Mouse (Mus musculus) heart, adult 2 months (tissue): Measurements from ENCODE around the gene Fars2. TPM values are rescaled to one million over a fixed set of nuclear protein-coding genes. Genes with fewer than 3 reads are reported as not detected.

Source experiments
- DNase-seq, 2 experiments: peaks; one replicate each; pipeline ENCODE4 v3.0.0; 2021
- H3K27ac ChIP-seq: fragments of 200-600 bp; 2 replicates; pipeline ENCODE4 v1.8.1; 2022
- H3K27me3 ChIP-seq: fragments of 200-500 bp; 2 replicates; pipeline ENCODE4 v1.6.1; 2012; ENCODE audit warnings: mild to moderate bottlenecking, low read length, inconsistent platforms, mixed read lengths; ENCODE audit not compliant: control insufficient read depth, insufficient read depth
- H3K36me3 ChIP-seq: fragments of 200-500 bp; 2 replicates; pipeline ENCODE4 v1.6.1; 2012; ENCODE audit warnings: low read length, inconsistent platforms; ENCODE audit not compliant: control insufficient read depth, insufficient read depth
- H3K4me1 ChIP-seq: fragments of 200-500 bp; 2 replicates; pipeline ENCODE4 v1.6.1; 2011; ENCODE audit warnings: low read length; ENCODE audit not compliant: control insufficient read depth, insufficient read depth
- H3K4me3 ChIP-seq: fragments of 200-600 bp; 2 replicates; pipeline ENCODE4 v1.8.1; 2022
- H3K79me2 ChIP-seq: fragments of 200-500 bp; replicated peaks from 2 replicates; pipeline ENCODE4 v1.6.1; 2012; ENCODE audit warnings: mild to moderate bottlenecking, inconsistent platforms, low read length, moderate library complexity, mixed read lengths; ENCODE audit not compliant: control insufficient read depth, insufficient read depth
- H3K9ac ChIP-seq: fragments of 200-500 bp; 2 replicates; pipeline ENCODE4 v1.6.1; 2012; ENCODE audit warnings: low read depth, mild to moderate bottlenecking, control low read depth, inconsistent platforms, low read length, mixed read lengths
- CTCF ChIP-seq: fragments of 200-600 bp; IDR thresholded peaks from 2 replicates; pipeline ENCODE4 v1.8.1; 2022; ENCODE audit warnings: antibody characterized with exemption, mild to moderate bottlenecking, moderate library complexity
- EP300 ChIP-seq: fragments of 200-500 bp; IDR thresholded peaks from 2 replicates; pipeline ENCODE4 v1.6.1; 2011; ENCODE audit warnings: low read depth, low read length, control low read depth; ENCODE audit not compliant: insufficient read depth
- POLR2A ChIP-seq: fragments of 200-500 bp; IDR thresholded peaks from 2 replicates; pipeline ENCODE4 v1.6.1; 2011; ENCODE audit warnings: mild to moderate bottlenecking, low read depth, low read length, control low read depth; ENCODE audit not compliant: insufficient read depth
- WGBS: fragments of 180-500 bp; shearing (Covaris S2); methylation state at CpG from one replicate; pipeline ENCODE4 v1.1.7; 2018; 5-methylcytosine and 5-hydroxymethylcytosine counted together
- intact Hi-C: fragments of 180-260 bp; cut with DNase I; formaldehyde crosslinking; loops from one replicate; pipeline ENCODE4 v1.15.1; 2025
- polyA plus RNA-seq: library from polyadenylated mRNA; depleted of rRNA; stranded (reverse); fragments of >200 nt; gene quantifications from 2 replicates; pipeline ENCODE4 v1.2.3, GENCODE M21; 2012
- total RNA-seq, 2 experiments: library from RNA; stranded (reverse); gene quantifications; 2 replicates each; pipeline ENCODE4 v1.2.3; 2021

The Fars2 gene
- total and polyA plus RNA-seq, 3 experiments: 73.3 to 85.7 (median 77.7) TPM

GRCm38 (mm10) chr13:36486756-36487155 is 369.5 kb downstream of the Fars2 start:
- H3K79me2 ChIP-seq: no peaks in the 10 kb centered on the region
- peaks cover 2% of the 10 kb centered on the region; the same call in 1 of the 2 replicates for H3K4me1 ChIP-seq
- peaks cover 1% of the 10 kb centered on the region; the same call in 1 of the 2 replicates for H3K36me3 ChIP-seq
- H3K27me3 ChIP-seq: no peaks in the 10 kb centered on the region
- no peak for DNase-seq
- H3K4me3 ChIP-seq: no peak overlapping the region
- H3K9ac ChIP-seq: no peak overlapping the region
- intact Hi-C loops: no loop called here
- 95% methylated on average over 11 of the region's 11 CpGs for WGBS
- TF ChIP-seq EP300 (no peak), CTCF (no peak), POLR2A (no peak)
- no peak overlapping the region for H3K27ac ChIP-seq

GRCm38 (mm10) chr13:36489365-36489764 is 372.2 kb downstream of the Fars2 start:
- TF ChIP-seq CTCF (no peak), POLR2A (no peak), EP300 (no peak)
- H3K27me3 ChIP-seq: no peaks in the 10 kb centered on the region
- H3K27ac ChIP-seq: no peak overlapping the region
- peaks cover 1% of the 10 kb centered on the region; the same call in 1 of the 2 replicates for H3K36me3 ChIP-seq
- H3K4me3 ChIP-seq: no peak overlapping the region
- H3K79me2 ChIP-seq: no peaks in the 10 kb centered on the region
- 53% methylated on average over 2 of the region's 2 CpGs for WGBS
- peaks cover 3% of the 10 kb centered on the region; the same call in 1 of the 2 replicates for H3K4me1 ChIP-seq
- no peak overlapping the region for H3K9ac ChIP-seq
- intact Hi-C loops: no loop called here
- no peak for DNase-seq

- no peaks in the 10 kb centered on the region for H3K79me2 ChIP-seq
- H3K36me3 ChIP-seq: peaks cover 1% of the 10 kb centered on the region; the same call in 1 of the 2 replicates
- no peak overlapping the region for H3K4me3 ChIP-seq
- peaks cover 3% of the 10 kb centered on the region; the same call in 1 of the 2 replicates for H3K4me1 ChIP-seq
- TF ChIP-seq CTCF (no peak), POLR2A (no peak), EP300 (no peak)
- intact Hi-C loops: no loop called here
- H3K9ac ChIP-seq: no peak overlapping the region
- no peak for DNase-seq
- no peaks in the 10 kb centered on the region for H3K27me3 ChIP-seq
- H3K27ac ChIP-seq: no peak overlapping the region
- WGBS: 50% methylated on average over 7 of the region's 7 CpGs
These were observed 373.4 kb downstream of the Fars2 start for GRCm38 (mm10) chr13:36490612-36491011.

GRCm38 (mm10) chr13:36492397-36492796 is 375.2 kb downstream of the Fars2 start:
- peaks cover 1% of the 10 kb centered on the region; the same call in 1 of the 2 replicates for H3K36me3 ChIP-seq
- TF ChIP-seq EP300 (no peak), POLR2A (no peak), CTCF (no peak)
- no peak for DNase-seq
- no peak overlapping the region for H3K27ac ChIP-seq
- H3K79me2 ChIP-seq: no peaks in the 10 kb centered on the region
- WGBS: 80% methylated on average over 3 of the region's 3 CpGs
- no peak overlapping the region for H3K9ac ChIP-seq
- H3K4me3 ChIP-seq: no peak overlapping the region
- H3K27me3 ChIP-seq: no peaks in the 10 kb centered on the region
- intact Hi-C loops: no loop called here
- H3K4me1 ChIP-seq: peaks cover 3% of the 10 kb centered on the region; the same call in 1 of the 2 replicates

- Histone ChIP-seq H3K79me2 (no peaks in the 10 kb centered on the region), H3K9ac (no peak overlapping the region), H3K27me3 (no peaks in the 10 kb centered on the region), H3K27ac (no peak overlapping the region), H3K36me3 (peaks cover 3% of the 10 kb centered on the region), H3K4me1 (peaks cover 5% of the 10 kb centered on the region), H3K4me3 (no peak overlapping the region)
- intact Hi-C loops: no loop called here
- 64% methylated on average over 2 of the region's 2 CpGs for WGBS
- TF ChIP-seq CTCF (no peak), EP300 (no peak), POLR2A (no peak)
- DNase-seq: no peak
These were observed 376.1 kb downstream of the Fars2 start for GRCm38 (mm10) chr13:36493294-36493693.

- Histone ChIP-seq H3K9ac (no peak overlapping the region), H3K36me3 (peaks cover 3% of the 10 kb centered on the region), H3K27me3 (no peaks in the 10 kb centered on the region), H3K4me1 (peaks cover 5% of the 10 kb centered on the region), H3K27ac (no peak overlapping the region), H3K79me2 (no peaks in the 10 kb centered on the region), H3K4me3 (no peak overlapping the region)
- DNase-seq: no peak
- 91% methylated on average over 7 of the region's 7 CpGs for WGBS
- intact Hi-C loops: no loop called here
- TF ChIP-seq POLR2A (no peak), EP300 (no peak), CTCF (no peak)
These were observed 376.6 kb downstream of the Fars2 start for GRCm38 (mm10) chr13:36493762-36494161.
